Mouse (Mus musculus): Measurements from ENCODE around the gene Lipc. TPM values are rescaled to one million over a fixed set of nuclear protein-coding genes. Genes with fewer than 3 reads are reported as not detected.

The Lipc gene
- polyA plus RNA-seq, 1 experiment from 2014 or later: 0.35 TPM

DNA sequence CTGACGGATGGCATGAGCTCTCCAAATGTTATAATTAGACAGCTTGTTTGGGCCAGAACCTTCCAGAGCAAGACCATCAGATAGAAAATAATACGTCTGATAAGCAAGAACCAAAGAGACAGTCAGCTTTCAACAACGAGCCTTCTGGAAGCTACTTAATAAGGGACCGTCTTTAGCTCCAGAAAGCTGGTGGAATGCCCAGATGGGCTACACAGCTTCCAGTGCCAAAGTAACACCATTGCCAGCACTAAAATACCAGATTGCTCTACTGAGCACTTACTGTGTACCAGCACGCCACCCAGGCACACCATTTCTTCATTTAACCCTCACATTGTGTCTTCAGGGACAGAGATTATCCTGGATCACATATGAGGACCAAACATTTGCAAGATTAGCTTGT lies 73.9 kb downstream of the Lipc start:
- H3K9ac ChIP-seq (replicated peaks): no peak overlapping the region
- no peaks in the 10 kb centered on the region for H3K36me3 ChIP-seq
- H3K4me1 ChIP-seq: 0 out of 2 replicates have a peak, but pooled peaks cover 2% of the 10 kb centered on the region
- H3K9me3 ChIP-seq (replicated peaks): no peaks in the 10 kb centered on the region
- no peak for ATAC-seq (ENCODE audit: low FRiP score)
- no peak overlapping the region for H3K4me3 ChIP-seq (replicated peaks)
- 83% methylated on average over 5 of the region's 5 CpGs for WGBS
- no peak overlapping the region for H3K4me2 ChIP-seq
- no peaks in the 10 kb centered on the region for H3K27me3 ChIP-seq (replicated peaks)
- no peak overlapping the region for H3K27ac ChIP-seq (replicated peaks)

DNA sequence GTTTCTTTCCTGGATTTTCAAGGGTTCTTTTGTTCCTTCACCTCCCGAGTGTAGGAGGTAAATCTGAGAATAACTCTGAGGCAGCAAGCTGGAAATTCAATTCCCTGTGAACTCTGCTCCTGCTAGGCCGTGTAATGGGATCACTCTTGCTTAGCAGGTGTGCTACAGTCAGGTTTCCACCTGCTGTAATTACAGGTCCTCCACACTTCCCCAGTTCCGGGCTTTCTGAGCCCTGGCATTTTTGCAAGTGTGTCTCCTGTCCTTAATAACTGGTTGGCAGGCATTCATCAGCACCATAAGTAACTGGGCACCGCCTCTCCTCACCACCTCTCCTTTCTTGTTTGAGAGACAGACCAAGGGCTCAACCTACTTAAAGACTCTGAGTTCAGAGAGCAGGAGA lies 76.5 kb downstream of the Lipc start:
- Histone ChIP-seq H3K36me3 (no peaks in the 10 kb centered on the region), H3K4me3 (replicated peaks) (no peak overlapping the region), H3K9me3 (replicated peaks) (no peaks in the 10 kb centered on the region), H3K4me2 (no peak overlapping the region), H3K27me3 (replicated peaks) (no peaks in the 10 kb centered on the region), H3K9ac (replicated peaks) (no peak overlapping the region), H3K27ac (replicated peaks) (no peak overlapping the region), H3K4me1 (0 out of 2 replicates have a peak, but pooled peaks cover 2% of the 10 kb centered on the region)
- WGBS: 67% methylated on average over 4 of the region's 4 CpGs
- no peak for ATAC-seq (ENCODE audit: low FRiP score)

DNA sequence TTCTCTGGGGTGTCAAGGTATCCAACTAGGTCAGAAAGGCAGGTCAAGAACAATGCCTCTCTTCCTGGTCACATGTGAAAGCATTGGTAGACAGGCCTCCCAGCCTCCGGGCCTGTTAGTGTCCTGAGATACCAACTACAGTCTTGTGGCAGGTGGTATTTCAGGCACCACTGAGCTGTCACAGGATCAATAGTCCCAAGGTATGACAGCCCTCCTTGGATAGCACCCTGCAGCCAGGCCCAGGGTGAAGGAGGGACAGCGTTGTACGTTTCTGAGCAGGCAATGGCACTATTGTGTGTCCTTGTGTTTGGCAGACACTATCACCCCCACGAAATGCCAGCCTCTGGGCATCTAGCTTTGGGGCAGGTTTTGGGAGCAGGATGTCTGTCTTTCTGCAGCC lies 77.0 kb downstream of the Lipc start:
- no peak overlapping the region for H3K4me3 ChIP-seq (replicated peaks)
- no peaks in the 10 kb centered on the region for H3K36me3 ChIP-seq
- no peaks in the 10 kb centered on the region for H3K27me3 ChIP-seq (replicated peaks)
- no peaks in the 10 kb centered on the region for H3K9me3 ChIP-seq (replicated peaks)
- H3K9ac ChIP-seq (replicated peaks): no peak overlapping the region
- WGBS: 82% methylated on average over 4 of the region's 4 CpGs
- H3K4me2 ChIP-seq: no peak overlapping the region
- H3K4me1 ChIP-seq: 0 out of 2 replicates have a peak, but pooled peaks cover 2% of the 10 kb centered on the region
- no peak for ATAC-seq (ENCODE audit: low FRiP score)
- no peak overlapping the region for H3K27ac ChIP-seq (replicated peaks)

DNA sequence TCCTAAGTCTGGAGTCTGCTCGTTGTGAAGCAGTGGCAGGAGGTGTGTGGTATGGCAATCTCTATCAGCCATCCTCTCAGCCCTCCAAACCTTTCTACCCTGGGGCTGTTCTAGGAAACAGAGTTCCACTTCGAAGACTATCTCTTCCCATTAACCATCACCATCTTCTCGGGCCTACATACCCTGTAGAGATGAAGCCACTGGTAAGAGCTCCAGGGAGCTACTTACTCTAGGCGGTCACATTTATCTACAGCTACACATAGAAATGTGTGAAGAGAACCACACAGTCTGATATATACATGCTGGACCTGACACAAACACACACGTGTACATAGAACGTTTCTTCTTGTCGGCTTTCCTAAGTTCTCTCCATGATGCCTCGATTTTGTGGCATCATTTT lies 79.4 kb downstream of the Lipc start:
- Histone ChIP-seq H3K4me1 (0 out of 2 replicates have a peak, but pooled peaks cover 2% of the 10 kb centered on the region), H3K4me3 (replicated peaks) (no peak overlapping the region), H3K9me3 (replicated peaks) (no peaks in the 10 kb centered on the region), H3K27me3 (replicated peaks) (no peaks in the 10 kb centered on the region), H3K27ac (replicated peaks) (no peak overlapping the region), H3K4me2 (no peak overlapping the region), H3K9ac (replicated peaks) (no peak overlapping the region), H3K36me3 (no peaks in the 10 kb centered on the region)
- no peak for ATAC-seq (ENCODE audit: low FRiP score)
- WGBS: 88% methylated on average over 8 of the region's 8 CpGs

DNA sequence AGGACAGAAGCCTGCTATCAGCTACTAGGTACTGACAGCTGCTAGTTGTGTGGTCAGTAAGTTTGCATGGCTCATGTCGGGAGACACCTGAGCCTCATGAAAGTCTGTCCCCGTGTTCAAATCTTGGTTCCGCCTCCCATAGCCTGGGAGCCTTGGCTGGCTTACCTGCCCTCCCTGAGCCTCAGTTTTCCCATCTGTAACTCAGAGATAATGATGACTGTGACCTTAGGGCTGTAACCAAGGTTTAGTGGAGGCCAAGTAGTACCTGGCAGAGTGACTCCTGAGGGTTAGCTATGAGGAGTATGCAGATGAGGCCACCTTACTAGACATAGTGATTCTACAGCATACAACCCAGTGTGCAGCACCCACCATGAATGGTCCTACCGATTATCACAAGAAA lies 81.7 kb downstream of the Lipc start:
- no peak for ATAC-seq (ENCODE audit: low FRiP score)
- H3K27me3 ChIP-seq (replicated peaks): no peaks in the 10 kb centered on the region
- WGBS: 95% methylated on average over 4 of the region's 4 CpGs
- 0 out of 2 replicates have a peak, but pooled peaks cover 2% of the 10 kb centered on the region for H3K4me1 ChIP-seq
- no peak overlapping the region for H3K27ac ChIP-seq (replicated peaks)
- H3K4me3 ChIP-seq (replicated peaks): no peak overlapping the region
- H3K36me3 ChIP-seq: no peaks in the 10 kb centered on the region
- no peak overlapping the region for H3K9ac ChIP-seq (replicated peaks)
- H3K4me2 ChIP-seq: no peak overlapping the region
- H3K9me3 ChIP-seq (replicated peaks): no peaks in the 10 kb centered on the region

DNA sequence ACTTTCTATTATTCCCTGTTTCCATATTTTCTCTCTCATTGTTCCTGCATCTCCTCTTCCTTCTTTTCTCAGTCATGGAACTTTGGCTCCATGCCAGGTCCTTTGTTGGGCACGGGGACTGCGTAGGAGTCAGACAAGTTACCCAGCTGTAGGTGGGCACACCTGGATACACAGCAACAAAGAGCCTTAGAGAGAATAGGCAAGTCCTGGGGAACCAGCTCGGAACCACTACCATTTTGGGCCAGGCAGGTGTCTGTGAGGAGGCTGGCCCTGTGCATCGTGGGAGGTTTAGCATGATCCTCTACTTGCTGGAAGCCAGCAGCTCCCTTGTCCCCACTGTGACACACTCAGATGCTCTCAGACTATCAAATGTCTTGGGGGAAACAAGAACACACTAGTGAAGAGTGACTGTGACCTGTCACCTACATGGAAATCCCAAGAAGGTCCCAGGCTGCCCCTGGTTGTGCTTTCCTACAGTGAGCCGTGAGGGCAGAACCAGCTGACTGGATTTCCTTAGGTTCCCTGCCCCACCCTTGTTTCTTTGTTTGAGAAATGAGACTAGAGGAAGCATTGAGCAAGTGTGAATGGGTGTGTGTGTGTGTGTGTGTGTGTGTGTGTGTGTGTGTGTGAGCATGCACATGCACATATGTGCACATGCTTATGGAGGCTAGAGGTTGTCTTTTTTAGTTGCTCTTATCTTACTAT lies 82.7 kb downstream of the Lipc start:
- WGBS: 73% methylated on average over 5 of the region's 5 CpGs
- Histone ChIP-seq H3K27ac (replicated peaks) (no peak overlapping the region), H3K36me3 (no peaks in the 10 kb centered on the region), H3K4me2 (no peak overlapping the region), H3K9ac (replicated peaks) (no peak overlapping the region), H3K27me3 (replicated peaks) (no peaks in the 10 kb centered on the region), H3K9me3 (replicated peaks) (no peaks in the 10 kb centered on the region), H3K4me1 (no peaks in the 10 kb centered on the region), H3K4me3 (replicated peaks) (no peak overlapping the region)
- no peak for ATAC-seq (ENCODE audit: low FRiP score)

DNA sequence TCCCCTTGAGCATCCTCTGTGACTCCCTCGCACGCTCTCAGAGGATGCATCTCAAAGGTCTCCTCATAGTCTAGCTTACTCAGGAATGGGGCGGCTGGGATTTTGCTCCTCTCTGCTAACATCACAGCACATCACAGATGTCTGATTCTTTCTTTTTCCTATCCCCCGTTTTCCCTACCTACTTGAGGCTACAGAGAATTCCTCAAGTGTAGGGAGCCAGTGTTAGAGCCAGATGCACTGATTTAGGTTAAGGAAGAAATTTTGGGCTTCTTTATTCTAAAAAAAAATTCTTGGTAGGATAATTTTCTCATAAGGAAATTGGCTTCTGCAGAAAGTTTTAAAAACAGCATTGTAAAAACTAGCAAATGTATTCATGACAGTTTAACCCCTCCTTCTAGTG lies 84.6 kb downstream of the Lipc start:
- Histone ChIP-seq H3K27me3 (replicated peaks) (no peaks in the 10 kb centered on the region), H3K9me3 (replicated peaks) (no peaks in the 10 kb centered on the region), H3K4me2 (no peak overlapping the region), H3K4me3 (replicated peaks) (no peak overlapping the region), H3K9ac (replicated peaks) (no peak overlapping the region), H3K4me1 (peaks cover 12% of the 10 kb centered on the region), H3K36me3 (no peaks in the 10 kb centered on the region), H3K27ac (replicated peaks) (no peak overlapping the region)
- no peak for ATAC-seq (ENCODE audit: low FRiP score)
- WGBS: 86% methylated on average over 4 of the region's 4 CpGs

DNA sequence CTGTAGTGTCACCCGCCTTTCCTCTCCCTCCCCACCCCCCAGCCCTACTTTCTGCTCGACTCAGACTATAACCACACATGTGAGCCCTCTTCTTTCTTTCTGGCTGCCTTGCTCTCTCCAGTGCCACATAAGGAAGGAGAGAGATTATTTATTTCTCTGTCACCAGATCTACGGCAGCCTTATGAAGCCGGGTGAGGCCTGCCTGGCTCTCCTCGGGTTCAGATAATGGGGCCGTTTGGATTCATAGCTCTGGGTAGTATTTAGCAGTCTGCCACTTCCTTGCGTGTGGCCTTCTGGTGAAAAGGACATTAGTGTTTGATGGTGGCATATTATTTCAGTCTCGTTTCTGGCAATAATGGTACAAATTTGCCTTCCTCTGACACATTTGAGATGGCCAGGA lies 88.0 kb downstream of the Lipc start:
- Histone ChIP-seq H3K4me3 (replicated peaks) (no peak overlapping the region), H3K27ac (replicated peaks) (0 out of 2 replicates have a peak overlapping the region, but pooled peaks have one; percentile 6), H3K27me3 (replicated peaks) (no peaks in the 10 kb centered on the region), H3K9ac (replicated peaks) (no peak overlapping the region), H3K4me2 (no peak overlapping the region), H3K4me1 (peaks cover 12% of the 10 kb centered on the region), H3K36me3 (no peaks in the 10 kb centered on the region), H3K9me3 (replicated peaks) (no peaks in the 10 kb centered on the region)
- ATAC-seq (ENCODE audit: low FRiP score): no peak; the same call in 1 of the 2 replicates
- 17% methylated on average over 8 of the region's 8 CpGs for WGBS

DNA sequence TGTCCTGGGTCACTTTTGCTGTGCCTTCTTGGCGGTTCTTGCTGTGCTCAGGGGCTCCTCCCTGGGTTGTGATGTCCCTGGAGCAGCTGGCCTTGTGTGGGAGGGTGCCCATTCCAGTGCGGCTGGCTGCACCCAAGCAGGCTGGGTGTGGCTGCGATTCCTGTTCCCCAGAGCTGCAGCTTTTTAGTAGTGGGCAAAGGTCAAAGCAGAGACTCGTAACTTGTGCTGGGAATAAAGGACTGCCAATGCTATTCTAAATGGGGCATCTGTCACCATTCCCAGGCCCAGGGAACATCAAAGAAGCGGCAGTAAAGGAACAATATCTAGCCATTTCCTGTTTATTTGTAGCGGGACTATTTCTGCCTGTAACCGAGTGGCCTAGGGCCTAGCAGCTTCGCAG lies 88.7 kb downstream of the Lipc start:
- Histone ChIP-seq H3K36me3 (no peaks in the 10 kb centered on the region), H3K4me2 (no peak overlapping the region), H3K9me3 (replicated peaks) (no peaks in the 10 kb centered on the region), H3K9ac (replicated peaks) (no peak overlapping the region), H3K27ac (replicated peaks) (peak overlapping the region; percentile 56), H3K4me1 (peaks cover 12% of the 10 kb centered on the region), H3K27me3 (replicated peaks) (no peaks in the 10 kb centered on the region), H3K4me3 (replicated peaks) (no peak overlapping the region)
- WGBS: 6% methylated on average over 8 of the region's 8 CpGs
- no peak for ATAC-seq (ENCODE audit: low FRiP score)

DNA sequence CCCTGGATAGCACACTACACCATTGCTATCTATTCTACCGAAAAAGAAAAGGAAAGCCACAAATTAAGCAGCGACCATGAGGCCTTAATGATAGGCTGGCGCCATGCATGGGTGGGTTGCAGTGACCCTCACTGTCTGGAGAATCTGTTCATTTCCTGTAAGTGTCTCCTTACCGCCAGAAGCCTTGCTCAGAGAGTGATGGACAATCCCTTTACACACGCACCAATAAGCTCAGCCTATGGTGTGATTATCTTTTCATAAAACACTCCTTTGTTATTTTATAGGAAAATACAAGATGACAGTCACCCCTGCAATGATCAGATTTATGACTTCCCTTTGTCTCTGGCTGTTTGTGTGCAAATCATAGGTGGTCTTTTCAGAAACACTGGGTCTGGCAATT lies 92.8 kb downstream of the Lipc start:
- Histone ChIP-seq H3K36me3 (no peaks in the 10 kb centered on the region), H3K27me3 (replicated peaks) (no peaks in the 10 kb centered on the region), H3K4me2 (no peak overlapping the region), H3K9ac (replicated peaks) (no peak overlapping the region), H3K9me3 (replicated peaks) (no peaks in the 10 kb centered on the region), H3K4me3 (replicated peaks) (no peak overlapping the region), H3K27ac (replicated peaks) (no peak overlapping the region), H3K4me1 (peaks cover 12% of the 10 kb centered on the region)
- ATAC-seq (ENCODE audit: low FRiP score): no peak
- 39% methylated on average over 5 of the region's 5 CpGs for WGBS

DNA sequence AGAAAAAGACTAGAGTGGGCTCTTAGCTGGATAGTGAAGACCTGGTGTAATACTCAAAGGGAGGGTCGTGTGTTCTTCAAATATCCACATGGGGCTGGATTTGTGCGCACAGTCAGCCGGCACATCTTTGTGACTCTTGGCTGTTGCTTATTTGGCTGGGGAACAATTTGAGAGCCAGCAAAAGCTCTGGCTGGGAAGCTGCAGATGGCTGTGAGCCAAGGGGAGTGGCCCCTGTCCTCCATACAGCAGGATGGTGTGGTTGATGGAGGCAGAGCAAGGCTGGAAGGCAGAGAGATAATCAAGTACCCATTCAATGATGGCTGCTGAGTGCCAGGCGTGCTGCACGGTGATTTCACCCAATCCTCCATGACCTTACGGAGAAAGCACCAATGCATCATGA lies 96.2 kb downstream of the Lipc start:
- H3K4me3 ChIP-seq (replicated peaks): no peak overlapping the region
- no peak; the same call in 1 of the 2 replicates for ATAC-seq (ENCODE audit: low FRiP score)
- H3K9me3 ChIP-seq (replicated peaks): no peaks in the 10 kb centered on the region
- H3K27ac ChIP-seq (replicated peaks): no peak overlapping the region
- H3K9ac ChIP-seq (replicated peaks): no peak overlapping the region
- 70% methylated on average over 6 of the region's 6 CpGs for WGBS
- no peaks in the 10 kb centered on the region for H3K36me3 ChIP-seq
- H3K4me1 ChIP-seq: peaks cover 12% of the 10 kb centered on the region
- no peak overlapping the region for H3K4me2 ChIP-seq
- no peaks in the 10 kb centered on the region for H3K27me3 ChIP-seq (replicated peaks)

DNA sequence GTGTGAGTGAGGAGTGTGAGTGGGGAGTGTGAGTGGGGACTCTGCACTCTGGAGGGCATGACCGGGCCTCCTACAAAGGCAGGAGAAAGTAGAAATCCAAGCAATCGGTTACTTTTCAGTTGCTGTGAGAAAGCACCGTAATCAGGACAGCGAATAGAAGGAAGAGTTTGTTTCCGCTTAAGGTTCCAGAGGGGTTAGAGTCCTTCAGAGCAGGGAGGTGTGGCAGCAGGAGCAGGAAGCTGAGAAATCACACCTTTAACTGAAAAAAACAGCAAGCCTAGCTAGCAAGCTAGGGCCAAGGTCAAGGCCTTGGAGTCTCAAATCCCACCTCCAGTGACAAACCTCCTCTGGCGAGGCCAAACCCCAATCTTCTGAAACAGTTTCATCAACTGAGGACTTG lies 97.1 kb downstream of the Lipc start:
- Histone ChIP-seq H3K9me3 (replicated peaks) (no peaks in the 10 kb centered on the region), H3K36me3 (no peaks in the 10 kb centered on the region), H3K4me2 (no peak overlapping the region), H3K27ac (replicated peaks) (no peak overlapping the region), H3K9ac (replicated peaks) (no peak overlapping the region), H3K27me3 (replicated peaks) (no peaks in the 10 kb centered on the region), H3K4me1 (peaks cover 12% of the 10 kb centered on the region), H3K4me3 (replicated peaks) (no peak overlapping the region)
- 73% methylated on average over 6 of the region's 6 CpGs for WGBS
- no peak for ATAC-seq (ENCODE audit: low FRiP score)

Measured in neural tube, embryonic 15.5 days (tissue).